Comparison of ENCODE assay signal across 11 mouse cellular contexts in genomic region chr7:78643667-78644066, GRCm38 (mm10).
DNase-seq lines count a peak whose midpoint lies in the region; ATAC-seq and TF ChIP-seq lines count a peak whose summit lies in the region.
"Had no signal": no experiment of that assay in that cellular context is flagged by ENCODE, and none has a peak within 500 bp of the region (broad histone marks: within the 10 kb centered on the region; RNA-seq: fewer than 3 reads in every experiment).

No protein-coding gene starts in this region.

- no peaks in the 10 kb centered on the region for H3K4me1 ChIP-seq in hindbrain, postnatal 0 days (ENCODE audit: insufficient read depth, low read length)
- no peaks in the 10 kb centered on the region for H3K4me1 ChIP-seq in hindbrain, embryonic 13.5 days (replicated peaks)
- H3K4me1 ChIP-seq: limb, embryonic 13.5 days had no signal

- H3K27ac ChIP-seq in hindbrain, postnatal 0 days: no peak overlapping the region
- H3K27ac ChIP-seq in hindbrain, embryonic 13.5 days: no peak overlapping the region
- H3K27ac ChIP-seq: limb, embryonic 13.5 days had no signal

- ATAC-seq in hindbrain, postnatal 0 days: no peak
- no peak for ATAC-seq in hindbrain, embryonic 13.5 days (ENCODE audit: low FRiP score)
- ATAC-seq in inflammation-experienced regulatory T-cells, adult 6 months: peak; percentile 63

- H3K4me2 ChIP-seq in hindbrain, postnatal 0 days (ENCODE audit: low read depth, low read length): no peak overlapping the region
- no peak overlapping the region for H3K4me2 ChIP-seq in hindbrain, embryonic 13.5 days
- H3K4me2 ChIP-seq: limb, embryonic 13.5 days had no signal

- no peak for DNase-seq in hindbrain, postnatal 0 days (ENCODE audit: low spot score)
- peak; percentile 7 for DNase-seq in A20 (ENCODE audit: low read depth, low spot score)
- DNase-seq in ES-CJ7 (ENCODE audit: low read depth, low spot score): peak; percentile 47
- DNase-seq in retina, postnatal 1 day: no peak
- DNase-seq in embryo, embryonic 10.5 days (ENCODE audit: low spot score): no peak
- DNase-seq in kidney, adult 9 months: no peak
- DNase-seq: heart, adult 18-20 months had no signal

- WGBS in hindbrain, postnatal 0 days: 66% methylated on average over 6 of the region's 6 CpGs
- WGBS in hindbrain, embryonic 13.5 days: 67% methylated on average over 6 of the region's 6 CpGs

- H3K9ac ChIP-seq in hindbrain, postnatal 0 days (replicated peaks; ENCODE audit: low read length): no peak overlapping the region
- no peak overlapping the region for H3K9ac ChIP-seq in hindbrain, embryonic 13.5 days
- H3K9ac ChIP-seq: limb, embryonic 13.5 days had no signal

- no peaks in the 10 kb centered on the region for H3K27me3 ChIP-seq in hindbrain, postnatal 0 days (ENCODE audit: insufficient read depth, low read length)
- no peaks in the 10 kb centered on the region for H3K27me3 ChIP-seq in hindbrain, embryonic 13.5 days
- H3K27me3 ChIP-seq: limb, embryonic 13.5 days had no signal

- no peaks in the 10 kb centered on the region for H3K9me3 ChIP-seq in hindbrain, postnatal 0 days (ENCODE audit: low read length)
- H3K9me3 ChIP-seq in hindbrain, embryonic 13.5 days: no peaks in the 10 kb centered on the region
- H3K9me3 ChIP-seq: limb, embryonic 13.5 days had no signal

- no peaks in the 10 kb centered on the region for H3K36me3 ChIP-seq in hindbrain, postnatal 0 days (ENCODE audit: insufficient read depth, low read length)
- H3K36me3 ChIP-seq in hindbrain, embryonic 13.5 days: no peaks in the 10 kb centered on the region
- H3K36me3 ChIP-seq: limb, embryonic 13.5 days had no signal

- no peak overlapping the region for H3K4me3 ChIP-seq in hindbrain, postnatal 0 days (ENCODE audit: low read length)
- no peak overlapping the region for H3K4me3 ChIP-seq in hindbrain, embryonic 13.5 days
- H3K4me3 ChIP-seq: limb, embryonic 13.5 days; myocyte had no signal

- TF ChIP-seq CTCF in hindbrain, postnatal 0 days (IDR thresholded peaks at IDR 0.05; ENCODE audit: low read depth): peak; percentile 42

Comparison
In these comparisons a context has a peak if more than half of its experiments do, and no peak if none do; other contexts are left out.
1. DNase-seq: peak in A20 (single experiment) and ES-CJ7 (single experiment); none in hindbrain, postnatal 0 days (single experiment), retina, postnatal 1 day (single experiment), embryo, embryonic 10.5 days (single experiment) and kidney, adult 9 months (single experiment).